Mouse (Mus musculus) CH12.LX (cell line): ENCODE measurements at regions not wholly inside any gene's neighbourhood (a gene's known extent, or its start where the extent isn't known, plus 50 kb on each side); places are given as distances from the start of the nearest gene placed in this dataset.

Experiments used
- CTCF ChIP-seq, 2 experiments: IDR thresholded peaks in 1 of 2; conservative IDR thresholded peaks in 1 of 2; 2 replicates each; pipeline ENCODE4 v1.5.1; 2011 to 2012; ENCODE audit warnings: low read depth in 2 of 2, low read length in 2 of 2, improper control_type of control experiment in 1 of 2, inconsistent platforms in 1 of 2, mild to moderate bottlenecking in 1 of 2, moderate library complexity in 1 of 2
- EP300 ChIP-seq: IDR thresholded peaks from 2 replicates; pipeline ENCODE4 v1.6.1; 2011; ENCODE audit warnings: low read length, improper control_type of control experiment
- MEF2A ChIP-seq: IDR thresholded peaks from 2 replicates; pipeline ENCODE4 v1.6.1; 2014; ENCODE audit warnings: low read depth, mild to moderate bottlenecking, inconsistent platforms, low read length, improper control_type of control experiment, borderline replicate concordance
- POLR2A ChIP-seq: IDR thresholded peaks from 2 replicates; pipeline ENCODE4 v1.6.1; 2011; ENCODE audit warnings: low read depth, mild to moderate bottlenecking, improper control_type of control experiment, low read length

GRCm38 (mm10) chr1:153977963-153978726, 78.1 kb upstream of the Teddm2 start:
- TF ChIP-seq POLR2A = no peak
- TF ChIP-seq MEF2A = no peak
- TF ChIP-seq CTCF (conservative IDR thresholded peaks at IDR 0.05 in 1 of 2, IDR thresholded peaks at IDR 0.05 in 1 of 2; ENCODE audit: low read depth in 2 of 2, low read length in 2 of 2) = no peak
- no peak for TF ChIP-seq EP300
